Mouse (Mus musculus): ENCODE data around the gene Rasa4.

DNA sequence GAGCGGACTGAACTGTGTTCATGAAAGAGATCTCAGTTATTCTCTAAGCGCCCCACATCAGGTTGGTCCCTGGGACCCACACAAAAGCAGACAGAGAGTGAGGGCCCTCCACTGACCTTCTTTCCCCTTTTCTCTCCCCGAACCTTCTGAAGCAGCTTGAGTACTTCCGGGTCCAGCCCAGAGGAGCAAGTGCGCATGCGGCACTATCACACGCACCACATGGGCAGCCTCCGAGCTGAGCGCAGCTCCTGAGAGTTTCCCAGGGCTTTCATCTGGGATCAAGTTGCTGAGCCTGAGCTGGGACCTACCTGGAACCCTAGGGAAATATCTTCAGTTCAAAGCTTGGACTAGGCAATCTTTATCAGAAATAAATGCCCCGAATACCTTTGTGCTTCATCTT lies 19.8 kb upstream of the Rasa4 start:
- TF ChIP-seq CTCF (IDR thresholded peaks at IDR 0.05; ENCODE audit: insufficient read depth, low read length) (no peak), POLR2A (IDR thresholded peaks at IDR 0.05; ENCODE audit: borderline replicate concordance, extremely low read depth, low read depth, low read length) (no peak)

All from lung, adult 2 months (tissue).